Mouse (Mus musculus) thymus, adult 2 months (tissue): Measurements from ENCODE around the gene Rbm18. TPM values are rescaled to one million over a fixed set of nuclear protein-coding genes. Genes with fewer than 3 reads are reported as not detected.

Experiments used
- DNase-seq: peaks from one replicate; pipeline ENCODE4 v3.0.0; 2021
- H3K27ac ChIP-seq: fragments of 200-500 bp; 2 replicates; pipeline ENCODE4 v1.5.1; 2012; ENCODE audit warnings: low read length, control low read depth; ENCODE audit not compliant: control insufficient read depth, insufficient read depth
- H3K27me3 ChIP-seq: fragments of 200-500 bp; 2 replicates; pipeline ENCODE4 v1.6.1; 2012; ENCODE audit warnings: mild to moderate bottlenecking, low read length, moderate library complexity, mixed read lengths; ENCODE audit not compliant: control insufficient read depth, insufficient read depth
- H3K36me3 ChIP-seq: fragments of 200-500 bp; 2 replicates; pipeline ENCODE4 v1.6.1; 2012; ENCODE audit warnings: mild to moderate bottlenecking, low read length, moderate library complexity; ENCODE audit not compliant: control insufficient read depth, insufficient read depth
- H3K4me1 ChIP-seq: fragments of 200-500 bp; replicated peaks from 2 replicates; pipeline ENCODE4 v1.6.1; 2012; ENCODE audit warnings: low read length; ENCODE audit not compliant: control insufficient read depth, insufficient read depth
- H3K4me3 ChIP-seq: fragments of 200-500 bp; 2 replicates; pipeline ENCODE4 v1.5.1; 2012; ENCODE audit warnings: mild to moderate bottlenecking, low read length, control low read depth, moderate library complexity; ENCODE audit not compliant: control insufficient read depth, insufficient read depth
- CTCF ChIP-seq: fragments of 200-500 bp; IDR thresholded peaks from 2 replicates; pipeline ENCODE4 v1.5.1; 2012; ENCODE audit warnings: mild to moderate bottlenecking, control low read depth, low read length, moderate library complexity, borderline replicate concordance; ENCODE audit not compliant: control insufficient read depth, poor library complexity, insufficient read depth; ENCODE audit errors: extremely low read depth
- POLR2A ChIP-seq: fragments of 200-500 bp; IDR thresholded peaks from 2 replicates; pipeline ENCODE4 v1.6.1; 2012; ENCODE audit warnings: mild to moderate bottlenecking, low read length, control low read depth, moderate library complexity; ENCODE audit not compliant: control insufficient read depth, poor library complexity, insufficient read depth; ENCODE audit errors: extremely low read depth
- WGBS: fragments of 180-500 bp; shearing (Covaris S2); methylation state at CpG from one replicate; pipeline ENCODE4 v1.1.7; 2018; 5-methylcytosine and 5-hydroxymethylcytosine counted together
- polyA plus RNA-seq: library from polyadenylated mRNA; depleted of rRNA; stranded (reverse); fragments of >200 nt; gene quantifications from 2 replicates; pipeline ENCODE4 v1.2.3, GENCODE M21; 2012

Gene Rbm18
- polyA plus RNA-seq, 1 experiment: 14.2 TPM

- Histone ChIP-seq H3K27ac (no peak within 1 kb of the TSS), H3K4me1 (peaks cover 7% of the 10 kb centered on the region), H3K27me3 (peaks cover 44% of the 10 kb centered on the region), H3K36me3 (no peaks in the 10 kb centered on the region), H3K4me3 (no peak within 1 kb of the TSS)
- 3% methylated on average over 54 of the region's 58 CpGs for WGBS
- TF ChIP-seq CTCF (no peak), POLR2A (no peak)
- no peak for DNase-seq
These were observed 31.4 kb downstream of the Rbm18 start, which contains the start of gene Lhx6 for GRCm38 (mm10) chr2:36104956-36105741. Gene Lhx6 (minus strand): TSS chr2:36105408.

GRCm38 (mm10) chr2:36104436-36104955 lies 32.1 kb downstream of the Rbm18 start:
- Histone ChIP-seq H3K27ac (no peak overlapping the region), H3K36me3 (no peaks in the 10 kb centered on the region), H3K4me1 (peaks cover 7% of the 10 kb centered on the region), H3K27me3 (peaks cover 44% of the 10 kb centered on the region), H3K4me3 (no peak overlapping the region)
- 5% methylated on average over 32 of the region's 32 CpGs for WGBS
- no peak for DNase-seq
- no peak for TF ChIP-seq CTCF
- TF ChIP-seq POLR2A: no peak

- TF ChIP-seq POLR2A (no peak), CTCF (no peak)
- peak; percentile 2 for DNase-seq
- Histone ChIP-seq H3K27ac (no peak overlapping the region), H3K4me1 (peaks cover 7% of the 10 kb centered on the region), H3K4me3 (no peak overlapping the region), H3K36me3 (no peaks in the 10 kb centered on the region), H3K27me3 (peaks cover 46% of the 10 kb centered on the region)
- 5% methylated on average over 38 of the region's 38 CpGs for WGBS
These were observed 32.8 kb downstream of the Rbm18 start for GRCm38 (mm10) chr2:36103555-36104367.

GRCm38 (mm10) chr2:36103069-36103554 lies 33.5 kb downstream of the Rbm18 start:
- Histone ChIP-seq H3K27ac (no peak overlapping the region), H3K4me3 (no peak overlapping the region), H3K36me3 (no peaks in the 10 kb centered on the region), H3K27me3 (peaks cover 49% of the 10 kb centered on the region), H3K4me1 (peaks cover 7% of the 10 kb centered on the region)
- no peak for DNase-seq
- WGBS: 7% methylated on average over 21 of the region's 21 CpGs
- no peak for TF ChIP-seq POLR2A
- TF ChIP-seq CTCF: no peak

GRCm38 (mm10) chr2:36102559-36102946 lies 34.0 kb downstream of the Rbm18 start:
- Histone ChIP-seq H3K27me3 (peaks cover 51% of the 10 kb centered on the region), H3K27ac (no peak overlapping the region), H3K4me1 (peaks cover 7% of the 10 kb centered on the region), H3K4me3 (no peak overlapping the region), H3K36me3 (no peaks in the 10 kb centered on the region)
- TF ChIP-seq POLR2A (no peak), CTCF (no peak)
- WGBS: 6% methylated on average over 21 of the region's 21 CpGs
- no peak for DNase-seq

GRCm38 (mm10) chr2:36101866-36102558 lies 34.6 kb downstream of the Rbm18 start:
- Histone ChIP-seq H3K4me1 (peaks cover 7% of the 10 kb centered on the region), H3K36me3 (no peaks in the 10 kb centered on the region), H3K27me3 (peaks cover 55% of the 10 kb centered on the region), H3K4me3 (no peak overlapping the region), H3K27ac (no peak overlapping the region)
- DNase-seq: no peak
- WGBS: 10% methylated on average over 28 of the region's 28 CpGs
- TF ChIP-seq POLR2A (no peak), CTCF (no peak)
